Mouse (Mus musculus): ENCODE data around the gene Asic5. TPM values are rescaled to one million over a fixed set of nuclear protein-coding genes. Genes with fewer than 3 reads are reported as not detected.

The Asic5 gene
- polyA plus RNA-seq, 1 experiment from 2014 or later: not detected

DNA sequence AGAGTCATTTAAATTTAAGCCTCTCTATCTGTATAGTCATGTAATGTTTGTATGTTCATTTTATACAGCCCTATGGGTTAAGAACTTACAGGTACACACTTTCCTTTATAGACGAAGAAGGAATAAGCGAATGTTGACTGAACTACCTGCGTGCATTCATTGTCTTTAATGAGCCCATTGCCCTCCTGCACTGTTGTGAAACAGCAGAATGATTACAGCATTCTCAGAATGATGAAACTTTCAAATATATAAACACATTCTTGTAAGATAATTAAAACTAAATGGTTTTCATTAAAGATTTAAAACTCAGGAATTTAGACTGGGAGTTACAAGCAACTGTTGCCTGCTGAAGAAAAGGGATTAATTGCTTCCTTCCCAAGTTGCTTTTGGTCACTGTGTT lies 5.5 kb downstream of the Asic5 start:
- Histone ChIP-seq H3K9me3 (ENCODE audit: control insufficient read depth, low read length) (no peaks in the 10 kb centered on the region), H3K4me3 (ENCODE audit: low read depth, low read length) (no peak overlapping the region), H3K4me1 (ENCODE audit: control insufficient read depth, insufficient read depth, low read length) (no peaks in the 10 kb centered on the region), H3K4me2 (ENCODE audit: low read depth) (no peak overlapping the region), H3K27ac (ENCODE audit: low read depth, low read length) (no peak overlapping the region), H3K27me3 (ENCODE audit: control insufficient read depth, insufficient read depth, low read length) (no peaks in the 10 kb centered on the region), H3K9ac (ENCODE audit: low read length) (no peak overlapping the region), H3K36me3 (ENCODE audit: control insufficient read depth, insufficient read depth, low read length) (no peaks in the 10 kb centered on the region)
- ATAC-seq (ENCODE audit: insufficient read depth, low FRiP score, low TSS enrichment) (no peak), DNase-seq (ENCODE audit: low spot score) (no peak)
- 94% methylated on average over 3 of the region's 3 CpGs for WGBS

DNA sequence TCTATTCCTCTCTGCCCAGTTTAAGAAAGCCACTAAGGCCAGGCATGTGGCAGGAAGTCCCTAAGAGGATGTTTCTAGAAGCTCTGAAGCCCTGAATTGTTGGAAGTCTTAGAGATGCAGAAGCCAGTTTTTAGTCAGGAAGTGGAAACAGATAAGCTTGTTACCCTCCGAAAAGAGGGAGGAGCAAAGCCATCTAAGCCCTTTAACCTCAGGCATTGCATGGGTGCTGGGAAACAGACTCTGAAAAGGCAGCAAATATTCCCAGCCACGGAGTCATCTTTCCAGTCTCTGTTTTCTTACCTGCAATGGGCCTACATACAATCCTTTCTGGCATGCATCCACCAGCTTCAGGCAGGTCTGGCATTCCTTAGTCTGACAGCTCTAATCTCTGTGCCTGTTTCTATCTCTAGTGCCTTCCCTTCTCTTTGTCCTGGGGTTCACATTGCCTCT lies 7.6 kb downstream of the Asic5 start:
- H3K9ac ChIP-seq (ENCODE audit: low read length): no peak overlapping the region
- H3K9me3 ChIP-seq (ENCODE audit: control insufficient read depth, low read length): no peaks in the 10 kb centered on the region
- H3K4me2 ChIP-seq (ENCODE audit: low read depth): no peak overlapping the region
- H3K27me3 ChIP-seq (ENCODE audit: control insufficient read depth, insufficient read depth, low read length): no peaks in the 10 kb centered on the region
- ATAC-seq (ENCODE audit: insufficient read depth, low FRiP score, low TSS enrichment): no peak
- DNase-seq (ENCODE audit: low spot score): no peak
- no peaks in the 10 kb centered on the region for H3K4me1 ChIP-seq (ENCODE audit: control insufficient read depth, insufficient read depth, low read length)
- 65% methylated on average over 2 of the region's 2 CpGs for WGBS
- no peaks in the 10 kb centered on the region for H3K36me3 ChIP-seq (ENCODE audit: control insufficient read depth, insufficient read depth, low read length)
- no peak overlapping the region for H3K4me3 ChIP-seq (ENCODE audit: low read depth, low read length)
- H3K27ac ChIP-seq (ENCODE audit: low read depth, low read length): no peak overlapping the region

DNA sequence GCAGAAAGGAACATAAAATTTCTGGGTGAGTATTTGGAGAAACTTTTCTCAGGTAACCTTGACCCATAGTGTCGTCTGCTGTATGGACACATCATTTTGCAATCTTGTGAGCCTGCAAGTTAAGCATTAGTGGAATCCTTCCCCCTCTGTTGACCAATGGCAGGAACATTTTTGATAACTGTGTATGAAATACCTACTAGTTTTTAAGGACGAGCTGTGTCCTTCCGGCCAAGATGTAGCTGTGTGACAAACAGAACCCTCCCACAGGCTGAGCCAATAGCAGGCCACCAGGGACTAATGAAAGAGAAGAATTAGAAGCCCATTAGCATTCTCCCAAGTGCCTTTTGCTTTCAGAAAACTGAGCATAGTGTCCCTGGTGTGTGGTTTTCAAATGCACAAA lies 8.4 kb downstream of the Asic5 start:
- Histone ChIP-seq H3K27ac (ENCODE audit: low read depth, low read length) (no peak overlapping the region), H3K27me3 (ENCODE audit: control insufficient read depth, insufficient read depth, low read length) (no peaks in the 10 kb centered on the region), H3K36me3 (ENCODE audit: control insufficient read depth, insufficient read depth, low read length) (no peaks in the 10 kb centered on the region), H3K4me1 (ENCODE audit: control insufficient read depth, insufficient read depth, low read length) (no peaks in the 10 kb centered on the region), H3K4me3 (ENCODE audit: low read depth, low read length) (no peak overlapping the region), H3K9me3 (ENCODE audit: control insufficient read depth, low read length) (no peaks in the 10 kb centered on the region), H3K4me2 (ENCODE audit: low read depth) (no peak overlapping the region), H3K9ac (ENCODE audit: low read length) (no peak overlapping the region)
- ATAC-seq (ENCODE audit: insufficient read depth, low FRiP score, low TSS enrichment) (no peak), DNase-seq (ENCODE audit: low spot score) (no peak)
- WGBS: 75% methylated on average over 3 of the region's 3 CpGs

DNA sequence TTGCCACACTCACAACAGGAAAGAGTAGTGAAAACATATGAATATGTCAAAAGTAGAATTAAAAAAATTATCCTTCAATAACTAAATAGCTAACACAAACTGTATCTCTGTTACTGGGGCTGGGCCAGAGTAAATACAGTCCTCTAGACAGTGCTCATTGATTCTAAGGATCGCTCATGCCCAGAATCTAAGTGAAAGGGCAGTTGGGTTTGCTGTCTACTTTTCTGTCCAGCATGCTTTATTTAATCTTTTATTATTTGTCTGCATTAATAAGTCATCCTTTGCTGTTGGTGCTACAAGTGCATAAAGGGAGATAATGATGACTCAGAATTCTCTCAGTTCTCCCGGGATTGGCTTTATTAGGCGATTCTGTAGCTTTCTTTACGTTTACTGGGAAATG lies 13.3 kb downstream of the Asic5 start:
- no peaks in the 10 kb centered on the region for H3K4me1 ChIP-seq (ENCODE audit: control insufficient read depth, insufficient read depth, low read length)
- no peak overlapping the region for H3K27ac ChIP-seq (ENCODE audit: low read depth, low read length)
- H3K9me3 ChIP-seq (ENCODE audit: control insufficient read depth, low read length): no peaks in the 10 kb centered on the region
- no peaks in the 10 kb centered on the region for H3K27me3 ChIP-seq (ENCODE audit: control insufficient read depth, insufficient read depth, low read length)
- DNase-seq (ENCODE audit: low spot score) (no peak), ATAC-seq (ENCODE audit: insufficient read depth, low FRiP score, low TSS enrichment) (no peak)
- no peak overlapping the region for H3K4me3 ChIP-seq (ENCODE audit: low read depth, low read length)
- no peak overlapping the region for H3K4me2 ChIP-seq (ENCODE audit: low read depth)
- 47% methylated on average over 4 of the region's 4 CpGs for WGBS
- no peak overlapping the region for H3K9ac ChIP-seq (ENCODE audit: low read length)
- no peaks in the 10 kb centered on the region for H3K36me3 ChIP-seq (ENCODE audit: control insufficient read depth, insufficient read depth, low read length)

DNA sequence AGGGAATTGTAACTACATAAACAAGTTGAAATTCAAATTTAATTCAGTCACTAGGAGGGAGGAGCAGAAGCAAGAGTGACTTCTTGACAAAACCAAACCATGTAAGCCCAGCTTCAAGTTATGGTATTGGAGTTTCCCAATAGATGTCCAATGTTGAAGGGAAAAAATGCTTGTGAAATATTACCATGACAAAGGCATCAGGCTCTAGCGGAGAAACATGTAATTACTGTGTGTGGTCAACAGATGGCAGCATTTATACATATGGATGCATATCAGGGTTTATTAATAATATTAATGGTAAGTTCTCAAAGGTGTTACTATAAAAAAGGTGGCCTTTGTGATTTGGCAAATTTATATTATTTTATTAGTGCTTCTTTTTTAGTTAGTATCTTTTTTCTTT lies 13.9 kb downstream of the Asic5 start:
- Histone ChIP-seq H3K4me3 (ENCODE audit: low read depth, low read length) (no peak overlapping the region), H3K27ac (ENCODE audit: low read depth, low read length) (no peak overlapping the region), H3K36me3 (ENCODE audit: control insufficient read depth, insufficient read depth, low read length) (no peaks in the 10 kb centered on the region), H3K4me2 (ENCODE audit: low read depth) (no peak overlapping the region), H3K27me3 (ENCODE audit: control insufficient read depth, insufficient read depth, low read length) (no peaks in the 10 kb centered on the region), H3K9ac (ENCODE audit: low read length) (no peak overlapping the region), H3K9me3 (ENCODE audit: control insufficient read depth, low read length) (no peaks in the 10 kb centered on the region), H3K4me1 (ENCODE audit: control insufficient read depth, insufficient read depth, low read length) (no peaks in the 10 kb centered on the region)
- no peak for DNase-seq (ENCODE audit: low spot score)
- WGBS: 3% methylated on average over 1 of the region's 1 CpGs
- ATAC-seq (ENCODE audit: insufficient read depth, low FRiP score, low TSS enrichment): peak; percentile 46; the same call in 1 of the 2 replicates

DNA sequence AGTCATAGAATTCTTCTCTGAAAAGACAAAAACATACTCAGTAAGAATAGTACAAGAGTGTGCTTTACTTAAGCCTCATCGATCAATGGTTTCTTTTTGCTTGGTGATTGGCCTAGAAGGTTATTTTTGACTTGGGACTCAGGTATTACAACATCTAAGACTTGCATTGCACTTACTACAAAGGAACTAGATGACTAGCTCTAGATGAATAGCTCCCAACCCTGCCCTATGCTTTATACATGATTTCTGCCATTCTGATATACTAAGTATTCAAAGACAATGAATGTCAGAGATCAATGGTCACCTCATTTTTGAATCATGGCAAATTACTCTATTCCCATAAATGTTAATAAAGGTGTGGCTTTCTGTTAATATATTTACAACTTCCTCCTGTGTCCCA lies 24.9 kb downstream of the Asic5 start:
- Histone ChIP-seq H3K36me3 (ENCODE audit: control insufficient read depth, insufficient read depth, low read length) (no peaks in the 10 kb centered on the region), H3K4me3 (ENCODE audit: low read depth, low read length) (no peak overlapping the region), H3K9me3 (ENCODE audit: control insufficient read depth, low read length) (no peaks in the 10 kb centered on the region), H3K27ac (ENCODE audit: low read depth, low read length) (no peak overlapping the region), H3K4me2 (ENCODE audit: low read depth) (no peak overlapping the region), H3K27me3 (ENCODE audit: control insufficient read depth, insufficient read depth, low read length) (no peaks in the 10 kb centered on the region), H3K9ac (ENCODE audit: low read length) (no peak overlapping the region), H3K4me1 (ENCODE audit: control insufficient read depth, insufficient read depth, low read length) (no peaks in the 10 kb centered on the region)
- no peak for DNase-seq (ENCODE audit: low spot score)
- ATAC-seq (ENCODE audit: insufficient read depth, low FRiP score, low TSS enrichment): no peak
- 98% methylated on average over 1 of the region's 1 CpGs for WGBS

DNA sequence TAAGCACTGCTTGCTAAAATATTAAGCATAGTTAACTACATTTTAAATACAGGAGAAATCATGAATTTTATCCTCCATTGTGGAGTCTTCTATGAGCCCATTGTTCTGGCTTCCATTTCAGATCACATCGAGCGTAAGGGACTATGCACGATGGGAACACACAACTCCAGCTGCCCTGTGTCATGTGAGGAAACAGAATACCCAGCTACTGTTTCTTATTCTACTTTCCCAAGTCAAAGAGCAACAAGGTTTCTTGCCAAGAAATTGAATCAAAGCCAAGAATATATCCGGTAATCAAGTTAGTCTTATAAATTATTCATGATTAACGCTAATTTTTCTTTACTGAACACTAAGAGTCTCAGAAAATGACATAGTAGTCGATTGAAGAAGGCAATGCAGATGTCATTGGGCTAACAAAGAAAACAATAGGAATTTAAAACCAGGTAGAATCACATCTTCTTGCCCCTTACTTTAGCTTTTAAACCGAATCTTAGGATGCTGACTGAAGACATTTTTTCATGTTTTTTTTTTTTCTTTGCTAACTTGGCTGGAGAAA lies 32.1 kb downstream of the Asic5 start:
- H3K36me3 ChIP-seq (ENCODE audit: control insufficient read depth, insufficient read depth, low read length): no peaks in the 10 kb centered on the region
- 71% methylated on average over 7 of the region's 7 CpGs for whole genome bisulfite sequencing
- no peak for ATAC-seq (ENCODE audit: insufficient read depth, low FRiP score, low TSS enrichment)

DNA sequence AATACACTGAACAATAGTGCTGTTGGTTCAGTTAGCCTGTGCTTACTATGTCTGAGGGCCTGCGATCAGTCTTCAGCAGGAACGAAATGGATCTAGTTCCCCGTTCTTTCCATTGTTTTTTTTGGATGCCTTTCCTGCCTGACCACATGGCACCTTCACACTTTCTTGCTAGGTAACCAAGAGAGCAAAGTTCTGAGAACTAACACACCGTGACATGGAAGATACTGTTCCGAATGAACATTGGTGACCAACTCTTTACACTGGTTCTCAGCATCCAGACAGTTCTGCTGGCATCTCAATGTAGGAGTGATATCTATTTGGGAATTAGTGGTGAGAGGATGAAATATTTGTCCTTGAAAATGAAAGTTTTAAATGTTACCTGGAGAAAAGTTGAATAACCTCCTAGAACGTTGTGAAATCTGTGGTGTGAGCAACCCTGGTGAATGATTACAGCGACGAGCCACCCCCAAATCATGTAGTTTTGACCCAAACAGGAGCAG lies 40.4 kb downstream of the Asic5 start:
- H3K4me2 ChIP-seq (ENCODE audit: low read depth): no peak overlapping the region
- H3K27ac ChIP-seq (ENCODE audit: low read depth, low read length): no peak overlapping the region
- ATAC-seq (ENCODE audit: insufficient read depth, low FRiP score, low TSS enrichment) (no peak), DNase-seq (ENCODE audit: low spot score) (no peak)
- H3K36me3 ChIP-seq (ENCODE audit: control insufficient read depth, insufficient read depth, low read length): no peaks in the 10 kb centered on the region
- no peak overlapping the region for H3K9ac ChIP-seq (ENCODE audit: low read length)
- WGBS: 87% methylated on average over 8 of the region's 8 CpGs
- H3K9me3 ChIP-seq (ENCODE audit: control insufficient read depth, low read length): no peaks in the 10 kb centered on the region
- H3K4me3 ChIP-seq (ENCODE audit: low read depth, low read length): no peak overlapping the region
- no peaks in the 10 kb centered on the region for H3K4me1 ChIP-seq (ENCODE audit: control insufficient read depth, insufficient read depth, low read length)
- no peaks in the 10 kb centered on the region for H3K27me3 ChIP-seq (ENCODE audit: control insufficient read depth, insufficient read depth, low read length)

More for the DNA sequence above, 32.1 kb downstream of the Asic5 start:
- Histone ChIP-seq H3K9ac (ENCODE audit: low read length) (no peak overlapping the region), H3K4me2 (ENCODE audit: low read depth) (no peak overlapping the region), H3K4me3 (ENCODE audit: low read depth, low read length) (no peak overlapping the region), H3K9me3 (ENCODE audit: control insufficient read depth, low read length) (no peaks in the 10 kb centered on the region), H3K27me3 (ENCODE audit: control insufficient read depth, insufficient read depth, low read length) (no peaks in the 10 kb centered on the region), H3K27ac (ENCODE audit: low read depth, low read length) (no peak overlapping the region), H3K4me1 (ENCODE audit: control insufficient read depth, insufficient read depth, low read length) (no peaks in the 10 kb centered on the region)
- DNase-seq (ENCODE audit: low spot score): no peak

DNA sequence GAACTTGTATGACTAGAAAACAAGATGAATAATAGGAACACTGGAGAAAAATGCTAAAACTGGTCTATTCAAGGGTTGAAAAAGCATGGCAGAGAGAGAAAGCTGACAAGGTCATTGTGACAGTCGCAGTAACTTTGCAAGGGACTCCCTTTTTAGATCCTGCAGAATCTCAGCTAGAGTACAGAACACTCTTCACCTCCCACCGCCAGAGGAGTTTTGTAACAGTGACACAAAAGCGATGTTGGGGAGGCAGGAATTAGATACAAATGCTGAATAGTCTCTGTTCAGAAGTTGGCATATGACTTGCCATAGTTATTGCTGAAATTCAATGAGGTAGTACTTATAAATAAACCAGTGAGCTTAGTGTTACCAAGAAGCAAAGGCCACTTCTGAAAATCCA lies 41.0 kb downstream of the Asic5 start:
- H3K4me2 ChIP-seq (ENCODE audit: low read depth): no peak overlapping the region
- H3K9me3 ChIP-seq (ENCODE audit: control insufficient read depth, low read length): no peaks in the 10 kb centered on the region
- H3K36me3 ChIP-seq (ENCODE audit: control insufficient read depth, insufficient read depth, low read length): no peaks in the 10 kb centered on the region
- no peak overlapping the region for H3K9ac ChIP-seq (ENCODE audit: low read length)
- H3K27ac ChIP-seq (ENCODE audit: low read depth, low read length): no peak overlapping the region
- no peak for DNase-seq (ENCODE audit: low spot score)
- H3K4me3 ChIP-seq (ENCODE audit: low read depth, low read length): no peak overlapping the region
- H3K4me1 ChIP-seq (ENCODE audit: control insufficient read depth, insufficient read depth, low read length): no peaks in the 10 kb centered on the region
- no peak for ATAC-seq (ENCODE audit: insufficient read depth, low FRiP score, low TSS enrichment)
- H3K27me3 ChIP-seq (ENCODE audit: control insufficient read depth, insufficient read depth, low read length): no peaks in the 10 kb centered on the region
- WGBS: 89% methylated on average over 3 of the region's 3 CpGs
